Mouse (Mus musculus) ES-E14 (cell line): Measurements from ENCODE around the gene Olfr643. TPM values are rescaled to one million over a fixed set of nuclear protein-coding genes. Genes with fewer than 3 reads are reported as not detected.

Source experiments
- DNase-seq: peaks from one replicate; pipeline ENCODE4 v3.0.0-alpha.2; 2013; ENCODE audit warnings: low read depth, low spot score
- H3K27ac ChIP-seq: 2 replicates; pipeline ENCODE4 v1.5.1; 2012; ENCODE audit warnings: low read depth, mild to moderate bottlenecking, low read length, moderate library complexity, mixed read lengths; ENCODE audit not compliant: poor library complexity, insufficient read depth, severe bottlenecking
- H3K36me3 ChIP-seq: 2 replicates; pipeline ENCODE4 v1.6.1; 2012; ENCODE audit warnings: mild to moderate bottlenecking, low read length, moderate library complexity, mixed read lengths; ENCODE audit not compliant: control insufficient read depth, poor library complexity, insufficient read depth, severe bottlenecking
- H3K4me1 ChIP-seq, 2 experiments: fragments of 150-350 bp in 1 of 2; sonication (generic) in 1 of 2; 2 replicates each; pipeline ENCODE4 v1.6.1; 2012; ENCODE audit warnings: low read length in 2 of 2, mild to moderate bottlenecking in 1 of 2, mixed read lengths in 1 of 2; ENCODE audit not compliant: control insufficient read depth in 2 of 2, insufficient read depth in 2 of 2, poor library complexity in 1 of 2
- H3K4me3 ChIP-seq, 2 experiments: fragments of 150-350 bp in 1 of 2; sonication (generic) in 1 of 2; 2 replicates each; pipeline ENCODE4 v1.5.1; 2012; ENCODE audit warnings: low read length in 2 of 2, low read depth in 1 of 2, mild to moderate bottlenecking in 1 of 2, mixed read lengths in 1 of 2; ENCODE audit not compliant: insufficient read depth in 1 of 2, poor library complexity in 1 of 2, severe bottlenecking in 1 of 2
- H3K9ac ChIP-seq: 2 replicates; pipeline ENCODE4 v1.6.1; 2012; ENCODE audit warnings: low read depth, mild to moderate bottlenecking, low read length, mixed read lengths; ENCODE audit not compliant: poor library complexity, insufficient read depth, severe bottlenecking
- H3K9me3 ChIP-seq: fragments of 150-350 bp; sonication (generic); 2 replicates; pipeline ENCODE4 v1.6.1; 2012; ENCODE audit warnings: low read depth, mild to moderate bottlenecking, low read length; ENCODE audit not compliant: control insufficient read depth, insufficient read depth
- CHD2 ChIP-seq: IDR thresholded peaks from 2 replicates; pipeline ENCODE4 v1.6.1; 2014; ENCODE audit warnings: mild to moderate bottlenecking, low read depth, low read length, inconsistent platforms
- HCFC1 ChIP-seq: IDR thresholded peaks from 2 replicates; pipeline ENCODE4 v1.6.1; 2012; ENCODE audit warnings: low read length, inconsistent platforms, borderline replicate concordance; ENCODE audit not compliant: insufficient read depth
- MAFK ChIP-seq: IDR thresholded peaks from 2 replicates; pipeline ENCODE4 v1.6.1; 2014; ENCODE audit warnings: mild to moderate bottlenecking, low read depth, low read length, inconsistent platforms; ENCODE audit not compliant: insufficient read depth
- ZC3H11A ChIP-seq: IDR thresholded peaks from 2 replicates; pipeline ENCODE4 v1.6.1; 2012; ENCODE audit warnings: low read depth, mild to moderate bottlenecking, inconsistent platforms, low read length, borderline replicate concordance
- ZNF384 ChIP-seq: IDR thresholded peaks from 2 replicates; pipeline ENCODE4 v1.6.1; 2012; ENCODE audit warnings: low read depth, low read length, inconsistent platforms
- in situ Hi-C, 2 experiments: fragments of 600-800 bp; cut with MboI; formaldehyde crosslinking; loops; one replicate each; pipeline ENCODE4 v1.15.1; 2025; ENCODE audit warnings: low sequenced_read_pairs in 2 of 2, inconsistent platforms in 1 of 2; ENCODE audit not compliant: unreplicated experiment in 2 of 2
- total RNA-seq: library from RNA; depleted of rRNA; stranded (reverse); fragments of 300-350 nt; gene quantifications from 2 replicates; pipeline ENCODE4 v1.2.3, GENCODE M21; 2012

Olfr643 gene
- total RNA-seq, 1 experiment, result not detected

DNA sequence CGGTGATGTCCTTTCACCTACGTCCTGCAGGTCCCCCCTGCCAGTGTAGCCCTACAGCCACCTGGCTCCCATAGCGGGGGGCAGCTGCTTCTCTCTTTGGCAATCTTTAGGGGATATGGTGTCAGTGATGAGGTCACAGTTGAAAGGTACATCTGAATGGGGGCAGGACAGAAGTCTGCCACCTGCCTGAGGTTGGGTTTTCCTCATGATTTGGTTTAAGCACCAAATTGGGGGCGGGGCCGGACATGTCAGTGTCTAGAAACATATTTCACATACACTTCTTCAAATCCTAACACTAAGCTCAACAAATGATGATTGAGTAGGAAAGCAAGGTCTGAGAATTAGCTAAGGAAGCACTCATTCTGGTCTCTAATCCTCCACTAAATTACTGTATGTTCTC lies 7.5 kb downstream of the Olfr643 start, which contains the start of gene Ubqln5:
TSS of gene Ubqln5 (minus strand) at position 101 of the 400 bp plus-strand sequence.
- Histone ChIP-seq H3K9me3 (no peaks in the 10 kb centered on the region), H3K36me3 (no peaks in the 10 kb centered on the region), H3K4me1 (no peaks in the 10 kb centered on the region), H3K27ac (no peak within 1 kb of the TSS), H3K4me3 (no peak within 1 kb of the TSS), H3K9ac (no peak within 1 kb of the TSS)
- no peak for DNase-seq
- in situ Hi-C loops, result no loop called here
- no peak for TF ChIP-seq MAFK
- no peak for TF ChIP-seq CHD2
- no peak for TF ChIP-seq ZC3H11A
- TF ChIP-seq HCFC1, result no peak
- TF ChIP-seq ZNF384, result no peak

DNA sequence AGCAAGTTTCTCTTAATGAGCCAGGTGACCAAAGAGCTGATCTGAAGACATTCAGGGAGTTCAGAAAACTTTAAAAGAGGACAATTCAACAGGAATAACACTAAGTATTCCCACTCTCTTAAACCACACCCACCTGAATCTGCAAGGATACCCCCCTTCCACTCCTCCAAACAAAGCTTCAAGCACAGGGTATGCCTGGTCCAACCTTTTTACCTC lies 32.5 kb downstream of the Olfr643 start, which contains the start of gene Olfr646:
TSS of gene Olfr646 (plus strand) at position 117 of the 216 bp plus-strand sequence.
- no peak for DNase-seq
- no peak for TF ChIP-seq ZNF384
- TF ChIP-seq HCFC1, result no peak
- TF ChIP-seq MAFK, result no peak
- no peak for TF ChIP-seq ZC3H11A
- TF ChIP-seq CHD2, result no peak
- no peaks in the 10 kb centered on the region for H3K36me3 ChIP-seq
- no peak within 1 kb of the TSS for H3K27ac ChIP-seq
- no peak within 1 kb of the TSS for H3K9ac ChIP-seq
- H3K4me3 ChIP-seq, result no peak within 1 kb of the TSS
- in situ Hi-C loops, result no loop called here
- no peaks in the 10 kb centered on the region for H3K4me1 ChIP-seq
- H3K9me3 ChIP-seq, result no peaks in the 10 kb centered on the region

DNA sequence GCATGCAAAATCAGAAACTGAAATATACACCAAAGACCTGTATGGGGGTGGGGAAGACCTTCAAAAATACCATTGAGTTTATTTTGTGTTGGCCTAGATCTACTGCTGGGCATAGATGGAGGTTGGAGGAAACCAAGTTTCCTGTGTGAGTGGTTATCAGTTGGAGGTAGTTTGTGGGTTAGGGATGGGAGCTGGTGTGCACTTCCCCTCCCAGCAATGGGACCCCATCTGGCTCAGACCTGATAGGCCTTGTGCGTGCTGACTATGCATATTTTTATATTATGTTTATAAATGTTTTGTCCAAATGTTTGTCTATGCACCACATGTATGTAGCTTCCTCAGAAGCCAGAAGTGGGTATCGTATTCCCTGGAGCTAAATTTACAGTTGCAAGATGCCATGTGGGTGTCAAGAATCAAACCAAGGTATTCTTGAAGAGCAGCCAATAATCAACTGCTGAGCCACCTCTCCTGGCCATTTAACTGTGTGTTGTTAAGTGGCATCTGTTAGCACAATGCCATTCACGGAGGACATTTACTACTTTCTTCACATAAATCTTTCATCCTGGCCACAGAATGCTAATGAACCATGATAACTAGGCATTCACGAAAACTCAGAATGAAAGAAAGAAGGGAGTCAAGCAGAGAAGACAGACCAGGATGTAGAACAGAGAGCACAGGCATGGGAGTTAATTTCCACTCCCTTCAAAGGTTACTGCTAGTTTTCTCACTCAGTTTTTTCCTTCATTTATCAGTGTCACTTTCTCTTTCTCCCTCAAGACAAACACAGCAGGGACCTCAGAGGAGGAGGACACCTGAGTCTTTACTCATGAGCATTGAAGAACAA lies 33.1 kb downstream of the Olfr643 start:
- Histone ChIP-seq H3K4me3 (no peak overlapping the region), H3K9ac (no peak overlapping the region), H3K4me1 (no peaks in the 10 kb centered on the region), H3K27ac (no peak overlapping the region), H3K9me3 (no peaks in the 10 kb centered on the region), H3K36me3 (no peaks in the 10 kb centered on the region)
- TF ChIP-seq MAFK, result 0 out of 2 replicates have a peak, but pooled peaks have one; percentile 27
- TF ChIP-seq CHD2, result no peak
- no peak for DNase-seq
- in situ Hi-C loops, result no loop called here

DNA sequence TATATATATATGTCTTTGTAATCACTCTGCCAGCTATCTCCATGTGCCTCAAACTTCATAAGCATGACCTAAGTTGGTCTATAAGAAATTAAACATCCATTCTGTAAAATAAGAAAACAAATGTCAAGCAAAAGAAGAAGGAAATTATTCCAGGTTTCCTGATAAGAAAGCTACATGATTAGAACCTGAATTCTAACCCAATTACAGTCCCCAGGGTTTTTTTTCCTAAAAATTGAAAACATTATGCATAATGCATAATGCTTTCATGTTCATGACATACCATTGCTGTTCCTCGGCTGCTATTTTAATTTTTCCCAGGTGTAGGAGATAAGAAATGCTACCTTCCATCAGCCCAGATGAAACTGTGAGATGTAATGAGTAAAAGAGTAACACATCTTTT lies 51.8 kb downstream of the Olfr643 start, which contains the start of gene Olfr645:
TSS of gene Olfr645 (minus strand) at position 101 of the 400 bp plus-strand sequence.
- TF ChIP-seq MAFK (no peak), CHD2 (no peak), ZNF384 (no peak), ZC3H11A (no peak), HCFC1 (no peak)
- Histone ChIP-seq H3K4me3 (no peak within 1 kb of the TSS), H3K9me3 (no peaks in the 10 kb centered on the region), H3K4me1 (no peaks in the 10 kb centered on the region), H3K9ac (no peak within 1 kb of the TSS), H3K27ac (no peak within 1 kb of the TSS), H3K36me3 (no peaks in the 10 kb centered on the region)
- in situ Hi-C loops, result no loop called here
- DNase-seq, result no peak
